Mouse (Mus musculus): ENCODE measurements around the gene Arfgap3.
"Not testable (repeated sequence)": the region's sequence is repeated elsewhere in the genome, so short reads cannot be mapped to it uniquely, and the experiment has no call there.

Arfgap3 gene

DNA sequence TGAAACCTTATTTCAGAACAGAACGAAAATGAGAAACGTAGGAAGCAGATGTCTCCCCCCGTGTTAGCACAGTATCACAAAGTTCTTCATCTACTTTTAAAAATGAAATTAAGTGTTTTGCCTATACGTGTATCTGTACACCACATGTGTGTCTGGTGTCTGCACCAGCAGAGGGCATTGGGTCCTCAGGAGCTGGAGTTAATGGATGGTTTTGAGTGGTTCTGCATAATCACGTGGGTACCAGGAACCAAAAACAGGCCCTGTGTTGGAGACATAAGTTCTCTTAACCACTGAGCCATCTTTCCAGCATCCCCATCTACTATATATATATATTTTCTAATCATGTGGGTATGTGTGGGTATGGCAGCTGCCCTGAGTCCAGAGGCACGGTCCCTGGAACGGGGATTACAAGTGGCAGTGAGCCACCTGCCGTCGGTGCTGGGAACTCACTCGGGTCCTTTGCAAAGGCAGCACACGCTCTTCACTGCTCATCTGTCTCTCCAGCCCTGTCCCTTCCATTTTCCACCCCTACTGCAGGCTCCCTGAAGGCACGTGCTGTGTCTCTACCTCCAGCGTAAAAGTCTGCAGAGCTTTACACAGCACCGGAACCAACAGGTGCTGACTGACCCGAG is 4.0 kb downstream of the Arfgap3 start:
- DNase-seq (ENCODE audit: low read depth, low spot score) = no peak

DNA sequence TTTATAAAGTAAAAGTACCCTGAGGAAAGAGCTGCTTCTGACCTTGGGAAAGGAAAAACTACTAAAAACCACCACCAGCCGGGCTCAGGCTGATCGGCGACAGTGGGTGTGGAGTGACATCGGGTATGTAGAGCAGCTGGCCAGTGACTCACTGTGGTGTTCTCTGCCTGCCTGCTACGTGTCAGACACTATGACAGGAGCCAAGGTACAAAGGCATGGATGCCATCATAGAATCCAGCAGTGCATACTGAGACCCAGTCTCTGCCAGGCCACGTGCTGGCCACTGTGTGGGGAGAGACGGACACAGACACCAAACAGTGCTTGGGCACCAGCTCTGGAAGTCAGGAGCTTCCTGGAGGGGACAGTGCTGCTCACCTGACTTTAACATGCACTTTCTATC is 5.1 kb downstream of the Arfgap3 start:
- no peak for DNase-seq (ENCODE audit: low read depth, low spot score)

DNA sequence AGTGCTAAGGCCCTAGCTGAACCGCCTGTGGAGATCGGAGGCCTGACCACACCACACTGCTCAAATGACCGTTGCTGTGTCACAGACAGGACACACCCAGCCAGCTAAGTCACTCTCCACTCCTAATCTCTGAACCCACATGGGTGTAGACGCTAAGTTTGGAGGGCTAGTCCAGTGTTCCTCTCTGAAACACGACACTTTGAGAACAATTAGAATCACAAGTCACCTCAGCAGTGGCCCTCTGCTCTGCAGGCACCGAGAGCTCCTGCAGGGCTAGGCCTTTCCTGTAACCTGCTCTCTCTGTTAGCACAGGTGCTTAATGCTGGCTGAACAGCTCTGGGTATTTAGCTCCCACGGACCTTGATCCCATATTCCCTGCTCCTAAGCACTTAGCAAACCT is 5.9 kb downstream of the Arfgap3 start:
- DNase-seq (ENCODE audit: low read depth, low spot score) = no peak

DNA sequence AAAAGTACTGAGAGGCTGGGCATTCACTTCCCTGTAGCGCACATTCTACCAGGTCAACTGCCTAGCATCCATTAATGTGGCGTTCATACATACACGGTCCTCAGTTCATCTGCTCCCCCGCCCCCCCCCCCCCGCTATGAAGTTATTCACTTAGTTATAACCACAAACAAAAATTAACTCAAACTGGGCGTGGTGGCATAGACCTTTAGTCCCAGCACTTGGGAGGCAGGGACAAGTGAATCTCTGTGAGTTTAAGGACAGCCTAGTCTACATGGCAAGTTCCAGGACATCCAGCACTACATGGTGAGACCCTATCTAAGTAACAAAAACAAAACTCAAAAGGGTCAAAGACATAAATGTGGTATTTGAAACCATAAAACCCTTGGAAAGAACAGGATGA is 11.1 kb downstream of the Arfgap3 start:
- no peak for DNase-seq (ENCODE audit: low read depth, low spot score)

DNA sequence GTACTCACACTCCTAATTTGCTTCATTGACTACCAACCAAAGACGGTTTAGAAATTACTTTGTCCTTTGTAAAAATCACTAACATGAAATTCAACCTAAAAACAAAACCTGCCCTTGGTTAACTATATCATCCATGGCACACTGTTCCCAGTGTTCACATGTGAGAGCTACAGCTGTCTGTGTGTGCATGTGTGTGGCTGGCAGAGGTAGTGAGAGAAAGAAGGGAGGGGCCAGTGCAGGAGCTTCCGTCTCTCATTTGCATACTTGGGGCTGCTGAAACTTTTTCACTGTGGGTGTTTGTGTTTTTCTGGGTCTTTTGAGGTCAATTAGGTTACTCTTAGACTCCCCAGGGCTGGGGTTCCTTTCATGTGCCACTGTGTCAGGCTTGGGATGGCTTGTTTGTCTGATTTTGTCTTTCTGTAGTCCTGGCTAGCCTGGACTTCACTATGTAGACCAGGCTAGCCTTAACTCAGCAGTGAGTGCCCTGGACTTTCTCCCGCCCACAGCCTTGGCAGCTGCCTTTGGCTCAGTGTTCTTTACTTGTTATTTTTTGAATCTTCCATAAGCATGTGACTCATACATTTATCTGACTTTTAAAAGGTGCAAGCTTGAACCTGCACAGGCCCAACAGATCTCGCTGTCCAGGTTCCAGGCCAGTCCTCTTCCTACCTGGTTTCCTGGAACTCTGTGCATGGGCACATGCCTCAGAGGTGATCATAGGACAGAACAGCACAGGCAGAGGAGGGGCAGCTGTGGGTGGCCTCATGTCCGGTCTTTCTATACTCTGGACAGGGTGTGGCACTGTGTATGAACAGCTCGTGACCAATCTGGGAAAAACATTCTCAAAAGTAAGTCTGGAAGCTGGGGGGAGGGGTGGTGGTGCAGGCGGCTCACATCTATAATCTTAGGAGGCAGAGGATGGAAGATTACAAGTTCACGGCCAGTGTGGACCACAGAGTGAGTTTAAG is 11.9 kb downstream of the Arfgap3 start:
- peak; percentile 78 for DNase-seq (ENCODE audit: low read depth, low spot score)

DNA sequence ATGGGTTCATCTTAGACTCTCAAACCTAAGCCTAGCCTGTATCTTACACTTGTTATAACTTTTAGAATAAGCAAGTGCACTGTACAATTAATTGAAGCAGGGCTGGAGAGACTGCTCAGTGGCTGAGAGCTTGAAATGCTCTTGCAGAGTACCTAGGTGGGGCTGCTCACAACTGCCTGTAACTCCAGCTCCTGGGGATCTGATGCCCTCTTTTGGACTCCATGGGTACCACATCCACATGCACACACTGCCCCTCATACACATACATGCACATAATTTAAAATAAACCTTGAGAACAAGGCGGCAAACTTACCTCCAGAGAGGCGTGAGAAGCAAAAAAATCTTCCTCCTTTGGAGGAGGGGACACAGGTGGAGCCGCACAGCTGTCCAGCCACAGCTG is 17.7 kb downstream of the Arfgap3 start:
- DNase-seq (ENCODE audit: low read depth, low spot score) = peak; percentile 36

DNA sequence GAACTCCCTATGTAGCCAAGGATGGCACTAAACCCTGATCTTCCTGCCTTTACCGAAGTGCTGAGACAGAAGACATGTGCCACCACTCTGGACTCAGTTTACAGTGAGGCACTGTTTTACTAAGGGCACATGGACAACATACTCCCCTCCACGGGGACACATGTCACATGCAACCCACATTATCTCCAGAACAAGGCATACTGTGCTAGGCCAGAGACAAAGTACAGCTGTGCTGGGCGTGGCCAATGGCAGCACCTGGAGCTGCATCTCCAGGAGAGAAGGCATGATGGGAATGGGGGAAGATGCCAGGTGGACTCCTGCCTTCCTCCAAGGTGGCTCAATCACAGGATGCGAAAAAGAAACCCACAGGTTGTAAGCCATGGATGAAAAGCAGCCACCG is 21.1 kb downstream of the Arfgap3 start:
- DNase-seq (ENCODE audit: low read depth, low spot score) = no peak

DNA sequence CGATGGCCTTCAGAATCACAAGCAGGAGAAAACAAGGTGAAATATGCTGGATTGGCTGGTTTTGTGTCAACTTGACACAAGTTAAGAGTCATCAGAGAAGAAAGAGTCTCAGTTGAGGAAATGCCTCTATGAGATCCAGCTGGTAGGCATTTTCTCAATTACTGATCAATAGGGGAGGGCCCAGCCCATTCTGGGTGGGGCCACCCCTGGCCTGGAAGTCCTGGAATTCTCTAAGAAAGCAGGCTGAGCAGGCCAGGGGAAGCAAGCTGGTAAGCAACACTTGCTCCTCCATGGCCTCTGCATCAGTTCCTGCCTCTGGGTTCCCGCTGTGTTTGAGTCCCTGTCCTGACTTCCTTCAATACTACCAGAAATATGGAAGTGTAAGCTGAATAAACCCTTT is 27.0 kb downstream of the Arfgap3 start:
- no peak for DNase-seq (ENCODE audit: low read depth, low spot score)

DNA sequence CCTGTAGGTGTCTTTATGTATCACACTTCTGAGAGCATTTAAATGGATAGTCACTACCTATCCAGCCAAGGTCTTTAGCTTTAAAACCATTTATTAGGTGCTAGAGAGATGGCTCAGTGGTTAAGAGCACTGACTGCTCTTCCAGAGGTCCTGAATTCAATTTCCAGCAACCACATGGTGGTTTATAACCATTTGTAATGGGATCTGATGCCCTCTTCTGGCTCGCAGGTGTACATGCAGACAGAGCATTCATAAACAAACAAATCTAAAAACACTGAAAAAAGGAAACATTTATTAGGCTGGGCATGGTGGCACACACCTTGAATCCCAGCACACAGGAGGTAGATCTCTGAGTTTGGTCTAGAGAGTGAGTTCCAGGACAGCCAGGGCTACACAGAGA is 35.1 kb downstream of the Arfgap3 start:
- DNase-seq (ENCODE audit: low read depth, low spot score) = peak; percentile 35

DNA sequence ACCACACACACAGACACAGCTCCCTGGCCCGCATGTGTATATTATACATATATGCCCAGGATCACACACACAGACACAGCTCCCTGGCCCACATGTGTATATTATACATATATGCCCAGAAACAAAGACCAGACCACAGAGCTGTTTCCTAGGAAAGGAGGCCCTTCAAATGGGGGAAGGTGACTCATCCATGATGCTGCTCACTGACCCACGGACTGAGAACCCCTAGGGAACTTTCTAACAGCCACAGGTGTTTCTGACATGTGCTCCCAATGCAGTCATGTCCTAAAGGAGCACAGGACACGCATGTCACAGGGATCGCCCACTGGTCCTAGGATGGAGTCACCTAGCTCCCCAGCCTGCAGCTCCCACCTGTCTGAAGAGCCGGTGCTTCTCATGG is 40.2 kb downstream of the Arfgap3 start:
- no peak for DNase-seq (ENCODE audit: low read depth, low spot score)

DNA sequence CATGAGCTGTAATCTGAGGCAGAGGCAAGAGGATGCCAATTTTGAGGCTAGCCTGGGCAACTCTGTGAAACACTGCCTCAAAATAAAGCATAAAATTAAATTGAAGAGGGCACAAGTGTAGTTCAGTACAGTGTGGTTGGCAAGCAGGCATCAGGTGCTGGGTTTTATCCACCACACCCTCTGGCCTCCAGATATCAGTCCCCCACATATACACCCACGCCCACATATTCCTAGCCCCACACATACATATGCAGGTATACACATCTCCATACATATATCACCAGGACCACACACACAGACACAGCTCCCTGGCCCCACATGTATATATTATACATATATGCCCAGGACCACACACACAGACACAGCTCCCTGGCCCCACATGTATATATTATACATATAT is 41.3 kb downstream of the Arfgap3 start:
- not testable (repeated sequence) for DNase-seq (ENCODE audit: low read depth, low spot score)

DNA sequence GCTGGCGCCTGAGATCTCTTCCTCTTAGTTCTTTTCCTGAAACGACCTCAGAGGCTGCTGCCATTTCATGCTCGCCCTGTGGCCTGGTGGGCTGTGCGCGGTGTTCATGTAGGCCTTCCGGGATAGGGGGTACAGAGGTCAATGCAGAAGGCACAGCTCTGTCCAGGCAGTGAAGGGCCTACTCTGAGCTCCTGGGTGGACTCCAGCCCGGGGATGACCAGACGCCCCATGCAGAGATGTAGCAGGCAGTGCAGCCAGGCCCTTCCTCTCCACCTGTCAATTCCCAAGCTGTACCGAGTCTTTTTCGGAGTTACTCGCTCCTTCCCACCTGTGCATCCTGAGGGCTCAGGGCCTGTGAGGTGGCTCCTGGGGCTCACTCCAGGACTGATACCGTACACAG is 43.9 kb downstream of the Arfgap3 start:
- DNase-seq (ENCODE audit: low read depth, low spot score) = no peak

DNA sequence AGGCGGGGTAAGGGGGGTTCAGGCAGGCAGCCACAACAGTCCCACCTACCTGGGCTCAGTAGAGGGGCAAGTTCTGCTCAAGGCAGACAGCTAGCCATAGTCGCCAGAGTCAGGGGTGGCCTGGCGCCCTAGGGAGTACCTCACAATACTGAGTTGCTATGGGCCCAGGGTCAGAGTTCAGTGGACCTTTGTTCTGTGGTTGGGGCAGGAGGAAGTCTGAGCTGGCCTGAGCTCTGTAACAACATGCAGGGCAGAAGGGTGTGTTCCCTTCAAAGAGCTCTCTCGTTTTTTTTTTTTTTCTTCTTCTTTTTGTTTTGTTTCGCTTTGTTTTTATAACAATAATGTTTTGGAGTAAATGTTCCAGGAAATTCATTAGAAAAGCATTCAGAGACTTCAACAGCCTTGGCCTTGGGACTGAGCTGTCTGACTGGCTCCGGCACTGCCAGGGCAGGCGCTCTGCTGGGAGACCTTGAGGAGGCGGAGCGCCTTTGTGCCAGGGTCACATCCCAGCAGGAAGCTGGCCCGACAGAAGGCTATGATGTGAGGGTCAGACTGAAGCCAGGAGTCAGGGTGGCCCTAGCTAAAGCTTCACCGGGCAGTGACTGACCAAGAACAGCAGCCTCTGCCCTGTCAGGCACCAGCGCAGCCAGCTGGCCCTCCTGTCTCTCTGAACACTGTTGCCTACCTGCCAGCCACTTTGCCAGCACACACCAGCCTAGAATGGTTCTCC is 44.7 kb downstream of the Arfgap3 start:
- DNase-seq (ENCODE audit: low read depth, low spot score) = no peak

DNA sequence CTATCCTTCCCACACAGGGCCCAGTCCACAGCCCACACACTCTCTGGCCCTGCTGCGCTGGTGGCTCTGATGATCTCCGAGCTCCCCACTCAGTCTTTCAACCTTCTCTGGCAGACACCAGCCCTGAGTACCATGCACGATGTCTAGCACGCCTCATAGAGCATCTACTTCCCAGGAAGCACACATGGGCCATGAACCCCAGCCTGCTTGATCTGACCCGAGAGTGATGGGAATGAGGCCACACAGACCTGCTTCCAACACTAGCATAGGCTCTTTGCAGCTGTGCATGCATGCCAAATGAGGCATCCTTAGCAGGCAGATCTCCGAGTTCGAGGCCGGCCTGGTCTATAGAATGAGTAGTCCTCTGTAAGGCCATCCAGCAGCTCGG is 45.2 kb downstream of the Arfgap3 start:
- DNase-seq (ENCODE audit: low read depth, low spot score) = no peak

DNA sequence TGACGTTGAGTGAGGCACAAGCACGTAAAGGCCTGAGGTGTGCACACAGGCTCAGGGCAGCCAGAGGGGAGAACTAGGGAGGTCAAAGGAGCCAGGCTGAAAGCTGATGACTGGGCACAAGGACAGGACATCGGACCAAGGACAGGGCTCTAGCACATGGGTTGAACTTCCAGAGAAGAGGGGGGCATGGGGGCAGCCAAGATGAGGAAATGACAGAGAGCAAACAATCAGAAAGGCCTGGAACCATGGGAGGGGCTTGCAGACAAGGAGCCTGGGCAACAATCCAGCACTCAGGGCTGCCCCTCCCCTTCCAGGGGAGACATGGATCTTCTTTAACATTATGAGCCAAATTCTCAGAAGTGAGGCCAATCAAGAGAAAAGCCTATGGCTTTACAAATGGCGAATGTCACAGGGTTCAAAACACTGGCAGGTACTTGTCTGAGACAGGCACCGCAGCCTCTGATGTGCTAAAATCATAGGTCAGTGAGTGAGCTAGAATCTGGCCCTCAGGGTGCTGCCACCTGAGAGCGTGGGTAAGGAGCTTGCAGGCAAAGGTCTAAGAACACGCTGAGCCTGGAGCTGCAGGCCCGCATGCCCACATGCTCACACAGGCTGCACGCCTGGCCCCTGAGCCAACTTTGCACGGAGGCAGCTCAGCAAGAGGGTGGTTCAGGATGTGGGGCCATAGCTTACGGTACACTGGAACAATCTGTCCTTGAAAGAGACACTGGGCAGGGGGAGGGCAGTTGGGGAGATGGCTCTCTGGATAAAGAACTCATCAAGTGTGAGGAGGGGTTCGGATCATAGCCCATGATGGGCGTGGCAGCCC is 46.2 kb downstream of the Arfgap3 start:
- DNase-seq (ENCODE audit: low read depth, low spot score) = no peak

DNA sequence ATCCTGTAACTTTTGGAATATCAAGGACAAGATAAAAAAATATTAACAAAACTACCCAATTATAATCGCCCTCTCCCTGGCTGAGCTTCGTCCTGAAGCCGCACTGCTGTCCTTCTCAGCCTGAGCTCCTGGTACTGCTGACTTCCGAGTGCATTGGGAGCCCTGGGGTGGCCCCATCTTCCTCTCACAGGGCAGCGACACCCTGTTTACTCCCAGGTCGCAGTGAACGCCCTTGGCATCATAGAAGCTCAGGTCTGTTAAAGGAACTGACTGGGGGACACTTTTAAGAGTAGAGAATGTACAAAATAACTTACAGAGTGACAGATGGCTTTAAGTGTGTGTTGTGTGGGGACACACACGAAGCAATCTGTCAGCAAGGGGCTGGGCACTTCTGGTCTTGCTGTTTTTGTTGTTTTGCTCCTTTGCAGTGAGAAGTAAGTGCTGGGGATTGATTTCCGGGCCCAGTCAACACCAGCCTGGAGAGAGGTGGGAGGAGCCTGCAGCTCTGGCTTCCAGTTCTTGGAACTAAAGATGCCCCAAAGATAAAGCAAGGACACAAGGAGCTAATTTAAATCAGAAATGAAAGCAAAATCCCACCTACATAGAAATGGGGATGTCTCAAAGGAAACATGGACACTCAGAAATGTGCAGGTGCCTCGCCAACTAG is 50.0 kb downstream of the Arfgap3 start:
- no peak for DNase-seq (ENCODE audit: low read depth, low spot score)

DNA sequence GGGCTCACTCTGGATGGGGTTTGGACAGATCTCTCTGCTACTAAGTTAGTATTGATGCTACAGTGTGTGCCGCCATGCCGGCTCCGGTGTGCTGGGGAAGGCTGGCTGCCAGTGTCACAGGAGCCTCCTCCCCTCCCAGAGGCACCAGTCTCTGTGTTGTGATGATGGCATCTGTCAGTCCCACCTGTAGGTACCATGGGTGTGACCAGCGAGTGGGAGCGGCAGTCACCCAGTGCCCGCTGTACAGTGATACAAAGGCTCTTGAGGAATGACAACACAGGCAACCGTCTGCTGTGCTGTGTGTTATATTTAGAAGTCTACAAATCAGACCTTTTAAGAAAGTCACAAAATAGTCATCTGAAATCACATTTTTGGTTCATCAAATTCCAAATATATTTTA is 50.6 kb downstream of the Arfgap3 start:
- DNase-seq (ENCODE audit: low read depth, low spot score) = no peak

DNA sequence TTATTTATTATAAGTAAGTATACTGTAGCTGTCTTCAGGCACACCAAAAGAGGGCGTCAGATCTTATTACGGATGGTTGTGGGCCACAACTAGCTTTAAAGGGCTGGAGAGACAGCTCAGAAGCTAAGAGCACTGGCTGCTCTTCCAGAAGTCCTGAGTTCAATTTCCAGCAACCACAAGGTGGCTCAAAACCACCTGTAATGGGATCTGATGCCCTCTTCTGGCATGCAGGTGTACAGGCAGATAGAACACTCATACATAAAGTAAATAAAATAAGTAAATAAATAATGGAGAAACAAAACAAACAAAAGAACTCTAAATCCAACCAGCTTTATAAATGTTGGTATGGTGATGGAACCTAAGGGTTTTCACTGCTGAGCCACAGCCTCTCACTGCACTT is 51.2 kb downstream of the Arfgap3 start:
- DNase-seq (ENCODE audit: low read depth, low spot score) = no peak

DNA sequence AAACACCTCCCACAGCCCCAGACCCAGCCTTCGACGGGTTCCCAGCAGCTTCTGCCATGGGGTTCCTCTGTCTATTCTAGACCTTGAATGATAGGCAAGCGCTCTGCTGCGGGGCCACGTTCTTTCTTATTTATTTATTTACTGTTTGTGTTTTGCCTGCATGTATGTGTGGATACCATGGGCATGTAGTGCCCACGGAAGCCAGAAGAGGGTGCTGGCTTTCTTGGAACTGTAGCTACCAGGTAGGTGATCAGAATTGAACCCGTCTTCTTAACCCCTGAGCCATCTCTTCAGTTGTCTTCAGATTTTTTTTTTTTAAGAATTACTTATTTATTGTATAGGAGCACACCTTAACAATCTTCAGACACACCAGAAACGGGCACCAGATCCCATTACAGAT is 51.7 kb downstream of the Arfgap3 start:
- peak; percentile 24 for DNase-seq (ENCODE audit: low read depth, low spot score)

DNA sequence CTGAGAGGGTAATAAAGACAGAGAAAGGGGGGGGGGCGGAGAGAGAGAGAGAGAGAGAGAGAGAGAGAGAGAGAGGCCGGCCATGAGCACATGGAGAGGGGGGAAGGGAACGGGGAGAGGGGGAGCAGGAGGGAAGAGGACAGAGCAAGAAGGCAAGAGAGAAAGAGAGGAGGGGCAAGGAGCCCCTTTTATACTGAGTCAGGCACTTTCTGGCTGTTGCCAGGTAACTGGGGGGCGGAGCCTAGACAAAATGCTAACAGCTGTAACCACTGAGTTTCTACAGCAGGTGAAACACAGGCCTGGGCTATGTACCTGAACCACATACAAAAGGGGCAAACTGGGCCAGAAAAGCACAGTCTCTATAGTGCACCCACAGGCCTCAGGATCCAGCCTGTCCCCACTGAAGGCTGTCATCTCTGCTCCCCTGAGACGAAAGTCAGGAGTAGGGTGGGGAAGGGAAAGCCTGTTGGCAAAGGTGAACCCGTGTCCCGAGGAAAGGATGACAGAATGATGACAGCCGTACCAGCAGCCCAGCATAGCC is 53.2 kb downstream of the Arfgap3 start:
- DNase-seq (ENCODE audit: low read depth, low spot score) = peak; percentile 31

DNA sequence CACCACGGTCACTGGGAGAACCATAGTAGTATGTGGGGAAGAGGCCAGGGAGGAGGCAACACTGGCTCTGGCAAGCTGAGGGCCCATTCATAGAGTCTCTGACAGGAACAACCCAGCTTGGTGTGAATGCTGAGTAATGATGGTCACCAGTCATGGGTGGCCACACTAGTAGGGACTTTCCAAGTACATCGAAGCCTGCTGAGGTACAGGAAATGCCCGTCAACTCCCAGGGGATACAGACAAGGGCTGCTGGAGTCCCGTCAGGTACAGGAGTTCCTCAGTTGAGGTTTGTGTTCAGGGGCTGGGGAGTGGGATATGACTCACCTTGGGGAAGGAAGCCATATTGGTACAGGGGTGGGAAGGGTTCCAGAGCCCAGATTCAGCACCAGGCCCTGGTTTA is 54.0 kb downstream of the Arfgap3 start:
- peak; percentile 66 for DNase-seq (ENCODE audit: low read depth, low spot score)
